Mouse (Mus musculus): ENCODE measurements around the gene Mst1r. TPM values are rescaled to one million over a fixed set of nuclear protein-coding genes. Genes with fewer than 3 reads are reported as not detected.

Mst1r gene
- polyA plus RNA-seq, 1 experiment from 2014 or later = 1.3 TPM

DNA sequence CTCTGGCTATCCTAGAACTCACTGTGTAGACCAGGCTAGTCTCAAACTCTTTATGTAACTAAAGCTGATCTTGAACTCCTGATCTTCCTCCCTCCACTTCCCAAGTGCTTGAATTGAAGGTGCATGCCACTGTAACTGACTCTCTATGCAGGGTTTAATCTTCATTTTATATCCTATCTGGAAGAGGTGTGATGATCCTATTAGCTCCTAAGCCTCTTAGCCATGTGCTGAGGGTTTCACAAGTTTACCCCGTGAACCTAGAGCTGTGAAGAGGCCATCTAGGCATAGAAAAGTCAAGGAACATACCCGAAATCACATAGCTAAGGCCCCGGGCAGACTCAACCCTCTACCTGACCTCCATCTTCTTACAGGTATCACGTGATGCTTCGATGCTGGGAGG, 12.8 kb downstream of the Mst1r start:
- H3K4me2 ChIP-seq = no peak overlapping the region
- no peaks in the 10 kb centered on the region for H3K9me3 ChIP-seq
- 0 out of 2 replicates have a peak, but pooled peaks cover 3% of the 10 kb centered on the region for H3K27me3 ChIP-seq
- H3K36me3 ChIP-seq (replicated peaks) = no peaks in the 10 kb centered on the region
- no peak overlapping the region for H3K4me3 ChIP-seq (replicated peaks)
- no peak overlapping the region for H3K27ac ChIP-seq
- WGBS = 87% methylated on average over 5 of the region's 5 CpGs
- ATAC-seq (ENCODE audit: low FRiP score) = no peak
- H3K4me1 ChIP-seq = peaks cover 17% of the 10 kb centered on the region
- H3K9ac ChIP-seq = no peak overlapping the region

GRCm38 (mm10) chr9:107923021-107923420, 16.3 kb downstream of the Mst1r start:
- no peak overlapping the region for H3K27ac ChIP-seq
- no peaks in the 10 kb centered on the region for H3K9me3 ChIP-seq
- peaks cover 24% of the 10 kb centered on the region for H3K4me1 ChIP-seq
- no peaks in the 10 kb centered on the region for H3K36me3 ChIP-seq (replicated peaks)
- 33% methylated on average over 7 of the region's 7 CpGs for WGBS
- no peak overlapping the region for H3K4me3 ChIP-seq (replicated peaks)
- H3K27me3 ChIP-seq = no peaks in the 10 kb centered on the region
- ATAC-seq (ENCODE audit: low FRiP score) = no peak
- H3K4me2 ChIP-seq = no peak overlapping the region
- H3K9ac ChIP-seq = no peak overlapping the region

GRCm38 (mm10) chr9:107923956-107924355, 17.3 kb downstream of the Mst1r start:
- Histone ChIP-seq H3K9ac (no peak overlapping the region), H3K4me2 (no peak overlapping the region), H3K27ac (no peak overlapping the region), H3K4me3 (replicated peaks) (no peak overlapping the region), H3K4me1 (peaks cover 20% of the 10 kb centered on the region), H3K36me3 (replicated peaks) (no peaks in the 10 kb centered on the region), H3K27me3 (no peaks in the 10 kb centered on the region), H3K9me3 (no peaks in the 10 kb centered on the region)
- no peak for ATAC-seq (ENCODE audit: low FRiP score)
- WGBS = 53% methylated on average over 6 of the region's 6 CpGs

DNA sequence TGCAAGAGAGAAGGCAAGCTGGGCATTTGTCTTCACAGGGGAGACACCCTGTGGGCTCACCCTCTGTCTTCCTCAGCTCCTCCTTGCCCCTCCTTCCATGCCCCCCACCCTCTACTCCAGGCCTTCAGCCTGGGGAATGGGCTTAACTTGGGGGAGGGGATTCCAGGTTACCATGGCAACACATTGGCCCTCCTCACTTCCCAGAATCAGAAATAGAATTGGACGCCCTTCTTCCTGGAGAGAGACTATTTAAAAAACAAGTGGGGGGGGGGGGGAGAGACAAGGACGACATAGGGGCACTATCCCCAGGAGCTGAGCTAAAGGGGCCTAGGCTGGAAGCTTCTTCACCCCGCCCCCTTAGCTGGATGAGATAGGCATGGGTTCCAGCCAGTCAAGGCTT, 18.6 kb downstream of the Mst1r start:
- Histone ChIP-seq H3K27me3 (no peaks in the 10 kb centered on the region), H3K36me3 (replicated peaks) (no peaks in the 10 kb centered on the region), H3K4me2 (no peak overlapping the region), H3K4me3 (replicated peaks) (no peak overlapping the region), H3K4me1 (peaks cover 20% of the 10 kb centered on the region), H3K27ac (no peak overlapping the region), H3K9ac (no peak overlapping the region), H3K9me3 (no peaks in the 10 kb centered on the region)
- 24% methylated on average over 3 of the region's 3 CpGs for WGBS
- no peak; the same call in 1 of the 2 replicates for ATAC-seq (ENCODE audit: low FRiP score)

- Histone ChIP-seq H3K4me2 (no peak overlapping the region), H3K4me1 (peaks cover 20% of the 10 kb centered on the region), H3K9ac (no peak overlapping the region), H3K36me3 (replicated peaks) (no peaks in the 10 kb centered on the region), H3K27ac (no peak overlapping the region), H3K4me3 (replicated peaks) (no peak overlapping the region), H3K9me3 (no peaks in the 10 kb centered on the region), H3K27me3 (no peaks in the 10 kb centered on the region)
- no peak for ATAC-seq (ENCODE audit: low FRiP score)
- 58% methylated on average over 9 of the region's 9 CpGs for WGBS
Observed at GRCm38 (mm10) chr9:107926920-107927420, 20.3 kb downstream of the Mst1r start.

GRCm38 (mm10) chr9:107927749-107928148, 21.1 kb downstream of the Mst1r start:
- no peak overlapping the region for H3K9ac ChIP-seq
- H3K4me2 ChIP-seq = no peak overlapping the region
- peaks cover 26% of the 10 kb centered on the region for H3K4me1 ChIP-seq
- no peaks in the 10 kb centered on the region for H3K27me3 ChIP-seq
- no peak overlapping the region for H3K4me3 ChIP-seq (replicated peaks)
- H3K9me3 ChIP-seq = no peaks in the 10 kb centered on the region
- WGBS = 85% methylated on average over 5 of the region's 5 CpGs
- no peak overlapping the region for H3K27ac ChIP-seq
- H3K36me3 ChIP-seq (replicated peaks) = no peaks in the 10 kb centered on the region
- no peak for ATAC-seq (ENCODE audit: low FRiP score)

DNA sequence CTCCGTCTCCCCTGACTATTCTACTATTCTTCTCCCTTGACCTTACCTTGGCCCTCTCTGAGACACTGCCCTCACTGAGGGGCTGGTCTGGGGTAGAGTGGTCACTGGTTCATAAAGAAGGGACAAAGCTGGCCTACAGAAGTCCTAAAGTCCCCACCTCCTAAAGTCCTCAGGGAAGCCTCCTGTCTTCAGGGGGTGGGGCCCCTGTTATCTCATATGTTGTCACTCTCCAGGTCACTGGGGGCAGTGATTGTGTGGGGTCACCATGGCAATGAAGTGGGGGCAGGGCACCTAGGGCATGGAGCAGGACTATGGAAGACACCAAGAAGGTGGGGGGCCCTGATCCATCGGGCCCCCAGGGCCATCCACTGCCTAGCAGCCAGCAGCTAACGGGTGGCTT, 21.5 kb downstream of the Mst1r start, which contains the start of gene Actl11:
TSS of gene Actl11 (plus strand) at position 301 of the 400 bp plus-strand sequence.
- no peak within 1 kb of the TSS for H3K9ac ChIP-seq
- peaks cover 26% of the 10 kb centered on the region for H3K4me1 ChIP-seq
- WGBS = 80% methylated on average over 3 of the region's 3 CpGs

DNA sequence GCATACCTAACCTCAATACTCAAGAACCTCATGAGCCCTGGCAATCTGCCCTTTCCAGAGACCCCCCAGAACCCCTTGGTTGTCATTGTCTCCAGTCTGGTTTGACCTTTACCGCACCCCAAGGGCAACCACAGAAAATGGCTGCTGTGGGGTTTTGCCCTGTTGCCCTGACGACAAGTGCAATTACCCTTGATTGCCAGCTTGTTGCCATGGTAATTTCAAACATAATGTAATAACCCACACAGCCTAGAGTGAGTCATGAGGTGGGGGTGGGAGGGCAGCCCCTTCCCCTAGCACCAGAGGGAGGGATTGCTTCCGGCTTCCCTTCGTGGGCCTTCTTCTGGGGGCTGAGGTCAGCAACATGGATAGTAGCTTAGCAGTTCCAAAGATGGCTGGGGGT, 25.5 kb downstream of the Mst1r start:
- no peak overlapping the region for H3K9ac ChIP-seq
- no peak overlapping the region for H3K4me3 ChIP-seq (replicated peaks)
- 67% methylated on average over 4 of the region's 4 CpGs for WGBS
- no peak overlapping the region for H3K4me2 ChIP-seq
- no peaks in the 10 kb centered on the region for H3K36me3 ChIP-seq (replicated peaks)
- peaks cover 25% of the 10 kb centered on the region for H3K4me1 ChIP-seq
- no peak overlapping the region for H3K27ac ChIP-seq
- ATAC-seq (ENCODE audit: low FRiP score) = no peak
- H3K27me3 ChIP-seq = peaks cover 15% of the 10 kb centered on the region; the same call in 1 of the 2 replicates
- H3K9me3 ChIP-seq = no peaks in the 10 kb centered on the region

More for the DNA sequence above, 21.5 kb downstream of the Mst1r start, which contains the start of gene Actl11:
- Histone ChIP-seq H3K4me3 (replicated peaks) (no peak within 1 kb of the TSS), H3K27me3 (no peaks in the 10 kb centered on the region), H3K27ac (no peak within 1 kb of the TSS), H3K9me3 (no peaks in the 10 kb centered on the region), H3K36me3 (replicated peaks) (no peaks in the 10 kb centered on the region), H3K4me2 (no peak within 1 kb of the TSS)
- ATAC-seq (ENCODE audit: low FRiP score) = no peak

GRCm38 (mm10) chr9:107934146-107934545, 27.5 kb downstream of the Mst1r start:
- peaks cover 15% of the 10 kb centered on the region; the same call in 1 of the 2 replicates for H3K27me3 ChIP-seq
- peaks cover 37% of the 10 kb centered on the region for H3K4me1 ChIP-seq
- no peak overlapping the region for H3K4me3 ChIP-seq (replicated peaks)
- no peaks in the 10 kb centered on the region for H3K36me3 ChIP-seq (replicated peaks)
- 92% methylated on average over 11 of the region's 11 CpGs for WGBS
- no peak overlapping the region for H3K27ac ChIP-seq
- ATAC-seq (ENCODE audit: low FRiP score) = no peak
- H3K4me2 ChIP-seq = no peak overlapping the region
- H3K9ac ChIP-seq = no peak overlapping the region
- no peaks in the 10 kb centered on the region for H3K9me3 ChIP-seq

DNA sequence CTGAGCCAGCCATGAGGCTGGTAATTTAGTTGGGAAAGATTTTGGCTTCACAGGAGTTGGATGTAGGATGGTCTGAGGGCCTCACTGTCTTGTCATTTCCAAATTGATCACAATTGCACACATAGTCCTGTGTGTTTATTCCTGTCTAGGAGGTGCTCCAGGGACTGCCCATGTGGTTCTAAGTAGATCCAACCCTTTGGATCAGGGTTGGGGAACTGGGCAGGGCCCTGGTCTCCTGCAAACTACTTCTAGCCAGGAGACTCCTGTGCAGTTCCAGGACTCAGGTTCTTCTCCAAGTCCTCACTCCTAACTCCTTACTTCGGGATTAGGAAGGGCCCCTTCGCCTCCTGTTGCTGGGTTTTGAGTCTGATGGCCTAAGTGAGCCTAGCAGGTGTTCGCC, 28.7 kb downstream of the Mst1r start, which contains the start of gene Camkv:
TSS of gene Camkv (plus strand) at position 301 of the 400 bp plus-strand sequence.
- Histone ChIP-seq H3K27ac (no peak within 1 kb of the TSS), H3K4me3 (replicated peaks) (peak within 1 kb of the TSS; percentile 46), H3K4me2 (peak within 1 kb of the TSS; percentile 81), H3K27me3 (peaks cover 15% of the 10 kb centered on the region; the same call in 1 of the 2 replicates), H3K4me1 (peaks cover 37% of the 10 kb centered on the region), H3K36me3 (replicated peaks) (no peaks in the 10 kb centered on the region), H3K9me3 (no peaks in the 10 kb centered on the region), H3K9ac (peak within 1 kb of the TSS; percentile 66)
- WGBS = 5% methylated on average over 3 of the region's 3 CpGs
- peak; percentile 12; the same call in 1 of the 2 replicates for ATAC-seq (ENCODE audit: low FRiP score)

- no peaks in the 10 kb centered on the region for H3K36me3 ChIP-seq (replicated peaks)
- H3K9ac ChIP-seq = peak overlapping the region; percentile 66
- peak; percentile 61 for ATAC-seq (ENCODE audit: low FRiP score)
- peak overlapping the region; percentile 46 for H3K4me3 ChIP-seq (replicated peaks)
- H3K27me3 ChIP-seq = peaks cover 15% of the 10 kb centered on the region; the same call in 1 of the 2 replicates
- 1% methylated on average over 41 of the region's 41 CpGs for WGBS
- H3K4me2 ChIP-seq = peak overlapping the region; percentile 81
- H3K9me3 ChIP-seq = no peaks in the 10 kb centered on the region
- H3K4me1 ChIP-seq = peaks cover 37% of the 10 kb centered on the region
- H3K27ac ChIP-seq = no peak overlapping the region
Observed at GRCm38 (mm10) chr9:107935790-107936214, 29.1 kb downstream of the Mst1r start.

DNA sequence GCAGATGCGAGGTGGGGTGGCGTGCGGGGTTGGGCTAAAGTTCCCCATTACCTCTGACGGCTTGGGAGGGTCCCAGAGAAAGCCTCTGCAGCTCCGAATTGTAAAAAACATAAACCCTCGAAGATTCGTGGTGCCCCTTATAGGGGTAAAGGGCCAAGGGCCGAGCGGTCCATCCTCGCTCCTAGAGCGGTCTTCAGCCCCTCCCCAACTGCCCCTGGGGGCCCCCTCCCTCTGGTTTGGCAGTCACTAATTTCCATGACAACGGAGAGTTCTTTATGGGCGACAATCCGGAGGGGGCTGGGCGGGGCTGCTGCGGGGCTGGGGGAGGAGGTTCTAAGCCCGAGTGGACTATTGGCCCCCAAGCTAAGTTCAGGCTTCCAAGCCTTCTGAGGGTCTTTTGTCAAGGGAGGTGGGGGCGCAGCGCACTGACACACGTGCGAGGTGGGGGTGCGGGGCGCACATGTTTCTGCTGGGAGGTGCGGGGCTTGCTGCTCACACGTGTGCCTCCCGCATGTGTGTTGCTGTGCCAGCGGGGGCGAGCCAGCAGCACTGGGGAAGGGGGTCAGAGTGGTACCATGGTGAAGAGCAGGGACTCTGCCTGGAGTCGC, 29.6 kb downstream of the Mst1r start:
- Histone ChIP-seq H3K4me1 (peaks cover 37% of the 10 kb centered on the region), H3K4me2 (peak overlapping the region; percentile 81), H3K27me3 (peaks cover 15% of the 10 kb centered on the region; the same call in 1 of the 2 replicates), H3K9ac (peak overlapping the region; percentile 66), H3K36me3 (replicated peaks) (no peaks in the 10 kb centered on the region), H3K9me3 (no peaks in the 10 kb centered on the region), H3K27ac (no peak overlapping the region), H3K4me3 (replicated peaks) (peak overlapping the region; percentile 46)
- WGBS = under 1% methylated on average over 29 of the region's 29 CpGs
- peak; percentile 72 for ATAC-seq (ENCODE audit: low FRiP score)

- 4% methylated on average over 3 of the region's 3 CpGs for WGBS
Observed at GRCm38 (mm10) chr9:107936831-107937230, 30.2 kb downstream of the Mst1r start.

More at GRCm38 (mm10) chr9:107936831-107937230, 30.2 kb downstream of the Mst1r start:
- H3K9me3 ChIP-seq = no peaks in the 10 kb centered on the region
- peak overlapping the region; percentile 46 for H3K4me3 ChIP-seq (replicated peaks)
- peak overlapping the region; percentile 66; the same call in 1 of the 2 replicates for H3K9ac ChIP-seq
- no peaks in the 10 kb centered on the region for H3K36me3 ChIP-seq (replicated peaks)
- no peak overlapping the region for H3K27ac ChIP-seq
- peaks cover 15% of the 10 kb centered on the region; the same call in 1 of the 2 replicates for H3K27me3 ChIP-seq
- H3K4me1 ChIP-seq = peaks cover 37% of the 10 kb centered on the region
- ATAC-seq (ENCODE audit: low FRiP score) = no peak
- peak overlapping the region; percentile 81 for H3K4me2 ChIP-seq

Data from forebrain, embryonic 12.5 days (tissue).